In the genomic region with DNA sequence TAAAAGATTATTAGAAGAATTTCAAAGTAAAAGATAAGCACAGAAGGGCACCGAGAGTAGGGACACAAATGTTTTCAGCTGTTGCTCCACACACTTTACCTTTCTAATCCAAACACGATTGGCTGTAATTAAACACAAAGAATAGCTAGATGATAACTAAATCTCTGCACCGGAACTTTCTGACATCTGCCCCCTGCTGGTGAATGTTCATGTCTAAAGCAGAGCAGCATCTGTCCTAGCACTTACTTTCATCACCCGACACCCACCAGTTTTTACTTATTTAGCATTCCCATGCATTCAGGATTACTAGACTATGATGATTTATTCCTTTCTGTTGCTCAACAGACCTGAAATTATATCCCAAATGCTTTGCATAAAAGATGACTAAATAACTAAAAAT, we compare ENCODE assay signal across 10 mouse cellular contexts.
DNase-seq lines count a peak whose midpoint lies in the region; ATAC-seq lines count a peak whose summit lies in the region.
"Had no signal": no experiment of that assay in that cellular context is flagged by ENCODE, and none has a peak within 500 bp of the region (broad histone marks: within the 10 kb centered on the region; RNA-seq: fewer than 3 reads in every experiment).

No protein-coding gene starts in this region.

- H3K36me3 ChIP-seq in midbrain, embryonic 11.5 days (ENCODE audit: control insufficient read depth, insufficient read depth, low read length) = no peaks in the 10 kb centered on the region
- no peaks in the 10 kb centered on the region for H3K36me3 ChIP-seq in midbrain, embryonic 16.5 days (ENCODE audit: control insufficient read depth, insufficient read depth, low read length)
- H3K36me3 ChIP-seq: heart, embryonic 13.5 days; lung, embryonic 15.5 days had no signal

- peak; percentile 77 for ATAC-seq in frontal cortex, adult (ENCODE audit: low TSS enrichment)
- no peak for ATAC-seq in midbrain, embryonic 11.5 days (ENCODE audit: low FRiP score)
- ATAC-seq in midbrain, embryonic 16.5 days = no peak
- ATAC-seq in megakaryocyte-erythroid progenitor cell, adult 5-6 weeks (replicated peaks; ENCODE audit: low FRiP score, low TSS enrichment, poor library complexity, severe bottlenecking) = no peak

- H3K9ac ChIP-seq in midbrain, embryonic 11.5 days (ENCODE audit: low read length) = no peak overlapping the region
- no peak overlapping the region for H3K9ac ChIP-seq in midbrain, embryonic 16.5 days (ENCODE audit: low read depth, low read length)
- H3K9ac ChIP-seq: heart, embryonic 13.5 days; lung, embryonic 15.5 days had no signal

- no peak overlapping the region for H3K4me2 ChIP-seq in midbrain, embryonic 11.5 days
- no peak overlapping the region for H3K4me2 ChIP-seq in midbrain, embryonic 16.5 days (ENCODE audit: low read length)
- H3K4me2 ChIP-seq: heart, embryonic 13.5 days; lung, embryonic 15.5 days had no signal

- no peak overlapping the region for H3K27ac ChIP-seq in midbrain, embryonic 11.5 days (ENCODE audit: low read depth, low read length)
- no peak overlapping the region for H3K27ac ChIP-seq in midbrain, embryonic 16.5 days (ENCODE audit: low read length)
- H3K27ac ChIP-seq: heart, embryonic 13.5 days; lung, embryonic 15.5 days had no signal

- no peaks in the 10 kb centered on the region for H3K27me3 ChIP-seq in midbrain, embryonic 11.5 days (ENCODE audit: control insufficient read depth, insufficient read depth, low read length)
- H3K27me3 ChIP-seq in midbrain, embryonic 16.5 days (ENCODE audit: control insufficient read depth, insufficient read depth, low read depth, low read length) = no peaks in the 10 kb centered on the region
- H3K27me3 ChIP-seq: heart, embryonic 13.5 days; lung, embryonic 15.5 days had no signal

- H3K9me3 ChIP-seq in midbrain, embryonic 11.5 days (ENCODE audit: control insufficient read depth, low read length) = no peaks in the 10 kb centered on the region
- no peaks in the 10 kb centered on the region for H3K9me3 ChIP-seq in midbrain, embryonic 16.5 days (replicated peaks; ENCODE audit: control insufficient read depth, low read length, poor library complexity, severe bottlenecking)
- H3K9me3 ChIP-seq: heart, embryonic 13.5 days; lung, embryonic 15.5 days had no signal

- H3K4me3 ChIP-seq in midbrain, embryonic 11.5 days (ENCODE audit: low read depth, low read length) = no peak overlapping the region
- no peak overlapping the region for H3K4me3 ChIP-seq in midbrain, embryonic 16.5 days (ENCODE audit: low read depth, low read length)
- H3K4me3 ChIP-seq: heart, embryonic 13.5 days; lung, embryonic 15.5 days had no signal

- H3K4me1 ChIP-seq in midbrain, embryonic 11.5 days (ENCODE audit: control insufficient read depth, insufficient read depth, low read length) = no peaks in the 10 kb centered on the region
- H3K4me1 ChIP-seq in midbrain, embryonic 16.5 days (ENCODE audit: control insufficient read depth, insufficient read depth, low read length) = no peaks in the 10 kb centered on the region
- H3K4me1 ChIP-seq: heart, embryonic 13.5 days; lung, embryonic 15.5 days had no signal

- intact Hi-C loops in left cerebral cortex, postnatal 4 days (cut with DNase I) = no loop called here

- DNase-seq in frontal cortex, postnatal 14 days (ENCODE audit: low spot score in 2 of 2) = no peak
- DNase-seq in midbrain, embryonic 11.5 days (ENCODE audit: low spot score, missing footprints) = peak; percentile 81
- peak; percentile 47 for DNase-seq in adrenal gland, postnatal 14 days
- DNase-seq in left cerebral cortex, postnatal 4 days = peak; percentile 3
- DNase-seq in neural tube, embryonic 10.5 days (ENCODE audit: extremely low spot score, low spot score) = no peak

- WGBS in midbrain, embryonic 11.5 days = 83% methylated on average over 4 of the region's 4 CpGs
- WGBS in midbrain, embryonic 16.5 days = 73% methylated on average over 4 of the region's 4 CpGs

Comparison
In these comparisons a context has a peak if more than half of its experiments do, and no peak if none do; other contexts are left out.
1. DNase-seq: peak in midbrain, embryonic 11.5 days (single experiment), adrenal gland, postnatal 14 days (single experiment) and left cerebral cortex, postnatal 4 days (single experiment); none in frontal cortex, postnatal 14 days (0 of 2) and neural tube, embryonic 10.5 days (single experiment).